Mouse (Mus musculus): ENCODE results near the gene Dnajb14. TPM values are rescaled to one million over a fixed set of nuclear protein-coding genes. Genes with fewer than 3 reads are reported as not detected.
A peak's percentile ranks its signal among the peaks of the same experiment; 100 is the strongest.

The Dnajb14 gene
- 10.6 and 12.3 TPM in 2 replicates for polyA plus RNA-seq (2015; fragmentation: Nextera tagmentation; extraction: Ambion mirVana)

DNA sequence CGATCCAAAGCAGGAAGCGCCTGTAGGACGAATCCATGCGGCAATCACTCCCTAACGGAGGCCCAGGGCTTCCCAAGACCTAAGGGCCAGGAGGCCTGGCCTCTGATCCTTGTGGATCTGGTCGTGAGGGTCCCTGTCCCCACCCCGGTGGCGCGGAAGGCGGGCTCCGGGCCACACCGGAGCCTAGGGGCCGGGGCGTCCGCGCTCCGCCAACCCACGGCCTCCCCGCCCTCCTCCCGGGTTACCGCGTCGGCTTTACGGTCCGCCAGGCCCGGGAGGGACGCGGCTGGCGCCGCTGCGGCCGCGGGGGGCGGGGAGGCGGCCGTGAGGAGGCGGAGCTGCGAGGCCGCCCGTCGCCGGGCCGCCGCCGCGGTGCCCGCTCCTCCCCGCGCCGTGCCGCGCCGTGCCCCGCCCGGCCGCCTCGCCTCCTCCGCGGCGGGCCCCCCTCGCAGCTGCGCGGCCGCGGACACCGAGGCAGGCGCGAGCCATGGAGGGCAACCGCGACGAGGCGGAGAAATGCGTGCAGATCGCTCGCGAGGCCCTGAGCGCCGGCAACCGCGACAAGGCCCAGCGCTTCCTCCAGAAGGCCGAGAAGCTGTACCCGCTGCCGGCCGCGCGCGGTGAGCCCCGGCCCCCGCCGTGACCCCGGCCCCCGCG, at the start of gene Dnajb14:
TSS of gene Dnajb14 (plus strand) at position 239 of the 657 bp plus-strand sequence.
- H3K36me3 ChIP-seq, result no peaks in the 10 kb centered on the region
- H3K27me3 ChIP-seq (replicated peaks), result no peaks in the 10 kb centered on the region
- 0 out of 2 replicates have a peak, but pooled peaks cover 7% of the 10 kb centered on the region for H3K4me1 ChIP-seq
- 1% methylated on average over 56 of the region's 94 CpGs for WGBS
- H3K4me2 ChIP-seq, result peak within 1 kb of the TSS; percentile 87
- peak within 1 kb of the TSS; percentile 99 for H3K27ac ChIP-seq
- peak within 1 kb of the TSS; percentile 95 for H3K9ac ChIP-seq
- peak; percentile 37 for ATAC-seq (ENCODE audit: insufficient read depth, low FRiP score, low read depth)
- no peaks in the 10 kb centered on the region for H3K9me3 ChIP-seq
- H3K4me3 ChIP-seq (replicated peaks), result peak within 1 kb of the TSS; percentile 82

DNA sequence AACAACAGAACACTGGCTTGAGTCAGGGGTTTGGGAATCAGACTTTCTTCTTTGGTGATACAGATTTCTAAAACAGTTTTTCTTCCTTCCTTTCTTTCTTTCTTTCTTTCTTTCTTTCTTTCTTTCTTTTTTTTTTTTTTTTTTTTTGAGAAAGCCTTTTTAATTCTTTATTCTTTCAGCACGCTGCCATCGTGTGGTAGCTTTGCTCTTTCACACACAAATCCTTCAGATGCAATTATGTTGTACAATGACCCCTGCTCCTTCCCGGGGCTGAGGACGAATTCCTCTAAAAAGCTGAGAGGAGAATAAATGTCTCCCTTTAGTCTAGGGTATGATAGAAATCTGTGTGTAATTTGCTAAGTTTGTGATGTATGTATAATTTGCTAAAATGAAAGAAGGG, 48.8 kb upstream of the Dnajb14 start:
- H3K4me3 ChIP-seq (replicated peaks), result no peak overlapping the region
- 36% methylated on average over 4 of the region's 4 CpGs for WGBS
- H3K27ac ChIP-seq, result no peak overlapping the region

GRCm38 (mm10) chr3:137820688-137821467, 46.6 kb upstream of the Dnajb14 start:
- no peak overlapping the region for H3K9ac ChIP-seq
- no peak for ATAC-seq (ENCODE audit: insufficient read depth, low FRiP score, low read depth)
- no peaks in the 10 kb centered on the region for H3K36me3 ChIP-seq
- H3K4me2 ChIP-seq, result no peak overlapping the region
- no peak overlapping the region for H3K27ac ChIP-seq
- no peaks in the 10 kb centered on the region for H3K27me3 ChIP-seq (replicated peaks)
- H3K9me3 ChIP-seq, result no peaks in the 10 kb centered on the region
- WGBS, result 66% methylated on average over 6 of the region's 6 CpGs
- H3K4me3 ChIP-seq (replicated peaks), result no peak overlapping the region
- no peaks in the 10 kb centered on the region for H3K4me1 ChIP-seq

More for the DNA sequence above, 48.8 kb upstream of the Dnajb14 start:
- ATAC-seq (ENCODE audit: insufficient read depth, low FRiP score, low read depth), result no peak
- no peaks in the 10 kb centered on the region for H3K9me3 ChIP-seq
- no peak overlapping the region for H3K9ac ChIP-seq
- no peak overlapping the region for H3K4me2 ChIP-seq
- no peaks in the 10 kb centered on the region for H3K4me1 ChIP-seq
- no peaks in the 10 kb centered on the region for H3K36me3 ChIP-seq
- no peaks in the 10 kb centered on the region for H3K27me3 ChIP-seq (replicated peaks)

GRCm38 (mm10) chr3:137823317-137823716, 44.2 kb upstream of the Dnajb14 start:
- no peak for ATAC-seq (ENCODE audit: insufficient read depth, low FRiP score, low read depth)
- 91% methylated on average over 3 of the region's 3 CpGs for WGBS
- H3K4me3 ChIP-seq (replicated peaks), result no peak overlapping the region

GRCm38 (mm10) chr3:137827678-137828077, 39.8 kb upstream of the Dnajb14 start:
- no peak overlapping the region for H3K4me3 ChIP-seq (replicated peaks)
- no peaks in the 10 kb centered on the region for H3K4me1 ChIP-seq
- no peaks in the 10 kb centered on the region for H3K27me3 ChIP-seq (replicated peaks)
- no peak overlapping the region for H3K9ac ChIP-seq
- no peak overlapping the region; the same call in 1 of the 2 replicates for H3K27ac ChIP-seq
- 12% methylated on average over 11 of the region's 11 CpGs for WGBS
- no peaks in the 10 kb centered on the region for H3K9me3 ChIP-seq
- peak; percentile 18; the same call in 1 of the 2 replicates for ATAC-seq (ENCODE audit: insufficient read depth, low FRiP score, low read depth)
- 0 out of 2 replicates have a peak overlapping the region, but pooled peaks have one; percentile 23 for H3K4me2 ChIP-seq
- no peaks in the 10 kb centered on the region for H3K36me3 ChIP-seq

More at GRCm38 (mm10) chr3:137823317-137823716, 44.2 kb upstream of the Dnajb14 start:
- Histone ChIP-seq H3K36me3 (no peaks in the 10 kb centered on the region), H3K27me3 (replicated peaks) (no peaks in the 10 kb centered on the region), H3K4me1 (no peaks in the 10 kb centered on the region), H3K27ac (no peak overlapping the region), H3K9me3 (no peaks in the 10 kb centered on the region), H3K9ac (no peak overlapping the region), H3K4me2 (no peak overlapping the region)

DNA sequence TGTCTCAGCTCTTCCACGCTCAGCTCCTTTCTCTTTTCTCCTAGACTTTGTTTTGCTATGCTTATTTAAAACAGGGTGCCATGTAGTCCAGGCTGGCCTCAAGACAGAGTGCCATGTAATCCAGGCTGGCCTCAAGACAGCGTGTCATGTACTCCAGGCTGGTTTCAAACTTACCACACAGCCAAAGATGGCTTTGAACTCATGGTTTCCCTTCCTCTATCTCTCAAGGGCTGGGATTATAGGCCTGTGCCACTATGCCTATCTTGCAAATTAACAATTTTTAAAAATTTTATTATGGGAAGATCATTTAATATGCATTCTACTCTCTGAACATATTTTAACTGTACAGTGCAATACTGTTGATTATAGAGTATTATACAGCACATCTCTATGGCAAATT, 36.3 kb upstream of the Dnajb14 start:
- Histone ChIP-seq H3K4me3 (replicated peaks) (no peak overlapping the region), H3K27ac (no peak overlapping the region), H3K9ac (no peak overlapping the region), H3K4me1 (no peaks in the 10 kb centered on the region), H3K4me2 (no peak overlapping the region), H3K36me3 (no peaks in the 10 kb centered on the region), H3K9me3 (no peaks in the 10 kb centered on the region), H3K27me3 (replicated peaks) (no peaks in the 10 kb centered on the region)
- 93% methylated on average over 2 of the region's 2 CpGs for WGBS
- ATAC-seq (ENCODE audit: insufficient read depth, low FRiP score, low read depth), result no peak

DNA sequence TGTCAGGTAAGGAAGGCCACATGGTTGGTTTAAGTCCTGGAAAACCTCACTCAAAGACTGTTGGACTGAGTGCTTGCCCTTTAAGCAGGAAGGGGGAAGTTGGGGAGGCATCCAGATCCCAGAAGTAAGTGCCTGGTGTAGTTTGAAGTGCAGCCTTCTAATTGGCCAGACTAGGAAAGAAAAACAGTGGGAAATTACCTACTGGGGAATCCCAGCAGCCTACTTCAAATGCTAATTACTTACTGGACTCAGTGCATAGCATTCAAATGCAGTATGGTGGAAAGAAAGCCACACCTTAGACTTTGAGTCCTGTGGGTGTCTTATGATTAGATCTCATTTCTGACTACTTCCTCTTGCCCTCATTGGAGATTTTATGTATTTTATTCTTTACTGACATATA, 34.3 kb upstream of the Dnajb14 start:
- Histone ChIP-seq H3K27ac (no peak overlapping the region), H3K36me3 (no peaks in the 10 kb centered on the region), H3K9ac (no peak overlapping the region), H3K27me3 (replicated peaks) (no peaks in the 10 kb centered on the region), H3K4me3 (replicated peaks) (no peak overlapping the region), H3K9me3 (no peaks in the 10 kb centered on the region), H3K4me1 (no peaks in the 10 kb centered on the region), H3K4me2 (no peak overlapping the region)
- ATAC-seq (ENCODE audit: insufficient read depth, low FRiP score, low read depth), result no peak

DNA sequence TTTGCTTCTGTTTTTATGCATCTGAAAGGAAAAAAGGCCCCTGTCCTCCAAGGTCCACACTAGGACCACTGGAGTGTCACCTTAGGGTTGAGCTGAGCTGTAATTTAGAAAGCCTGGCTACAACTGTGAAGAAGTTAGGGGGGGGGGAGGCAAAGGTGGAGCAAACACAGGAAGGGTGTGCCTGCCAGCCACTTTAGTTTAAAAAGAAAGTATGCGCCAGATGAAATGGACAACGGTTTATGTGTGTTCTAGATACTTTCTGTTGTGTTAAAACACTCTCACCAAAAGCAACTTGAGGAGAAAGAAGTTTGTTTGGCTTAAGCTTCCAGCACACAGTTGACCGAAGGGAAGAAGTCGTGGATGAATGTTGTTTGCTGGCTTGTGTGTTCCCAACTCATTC, 33.8 kb upstream of the Dnajb14 start:
- WGBS, result 70% methylated on average over 4 of the region's 4 CpGs
- ATAC-seq (ENCODE audit: insufficient read depth, low FRiP score, low read depth), result no peak

DNA sequence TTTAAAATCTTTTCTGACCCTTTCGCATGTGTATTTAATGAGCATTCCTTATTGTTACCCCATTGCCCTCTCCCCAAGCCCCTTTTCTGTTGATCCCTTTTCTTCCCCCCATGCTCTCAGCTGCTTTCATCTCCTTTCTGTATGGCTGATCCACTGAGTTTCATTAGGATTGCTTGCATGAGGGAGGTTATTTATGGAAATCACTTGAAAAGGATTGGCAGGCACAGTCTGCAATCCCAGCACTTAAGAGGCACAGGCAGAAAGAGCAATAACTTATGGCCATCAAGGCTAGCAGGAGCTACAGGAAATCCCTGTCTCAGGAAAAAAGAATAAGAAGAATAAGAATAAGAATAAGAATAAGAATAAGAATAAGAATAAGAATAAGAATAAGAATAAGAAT, 30.9 kb upstream of the Dnajb14 start:
- H3K27ac ChIP-seq, result no peak overlapping the region

More for the DNA sequence above, 33.8 kb upstream of the Dnajb14 start:
- Histone ChIP-seq H3K4me2 (no peak overlapping the region), H3K9ac (no peak overlapping the region), H3K27ac (no peak overlapping the region), H3K27me3 (replicated peaks) (no peaks in the 10 kb centered on the region), H3K9me3 (no peaks in the 10 kb centered on the region), H3K36me3 (no peaks in the 10 kb centered on the region), H3K4me1 (no peaks in the 10 kb centered on the region), H3K4me3 (replicated peaks) (no peak overlapping the region)

DNA sequence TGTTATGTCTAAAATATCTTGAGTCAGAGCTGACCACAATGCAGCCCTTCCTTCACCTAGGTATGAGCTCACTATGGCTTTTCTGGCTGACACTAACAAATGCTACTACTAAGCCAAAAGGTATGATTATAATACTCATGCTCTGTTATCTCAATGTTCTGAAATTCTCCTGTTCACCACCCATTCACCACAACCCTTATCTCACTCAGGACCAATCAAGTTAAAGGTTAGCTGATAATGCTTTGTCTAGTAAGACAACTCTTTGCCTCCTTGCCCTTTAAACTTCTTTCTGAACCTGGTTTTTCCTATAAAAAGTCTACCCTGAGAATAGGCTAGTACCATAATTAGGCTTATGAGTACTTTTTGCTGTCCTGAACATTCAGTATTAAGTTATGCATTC, 29.3 kb upstream of the Dnajb14 start:
- no peaks in the 10 kb centered on the region for H3K9me3 ChIP-seq
- H3K4me2 ChIP-seq, result no peak overlapping the region
- H3K4me3 ChIP-seq (replicated peaks), result no peak overlapping the region
- ATAC-seq (ENCODE audit: insufficient read depth, low FRiP score, low read depth), result no peak
- H3K36me3 ChIP-seq, result no peaks in the 10 kb centered on the region
- no peak overlapping the region for H3K27ac ChIP-seq
- no peaks in the 10 kb centered on the region for H3K4me1 ChIP-seq
- H3K9ac ChIP-seq, result no peak overlapping the region
- H3K27me3 ChIP-seq (replicated peaks), result no peaks in the 10 kb centered on the region

More for the DNA sequence above, 30.9 kb upstream of the Dnajb14 start:
- Histone ChIP-seq H3K4me1 (no peaks in the 10 kb centered on the region), H3K9ac (no peak overlapping the region), H3K36me3 (no peaks in the 10 kb centered on the region), H3K9me3 (no peaks in the 10 kb centered on the region), H3K4me3 (replicated peaks) (no peak overlapping the region), H3K4me2 (no peak overlapping the region), H3K27me3 (replicated peaks) (no peaks in the 10 kb centered on the region)
- 79% methylated on average over 1 of the region's 1 CpGs for WGBS
- ATAC-seq (ENCODE audit: insufficient read depth, low FRiP score, low read depth), result no peak

DNA sequence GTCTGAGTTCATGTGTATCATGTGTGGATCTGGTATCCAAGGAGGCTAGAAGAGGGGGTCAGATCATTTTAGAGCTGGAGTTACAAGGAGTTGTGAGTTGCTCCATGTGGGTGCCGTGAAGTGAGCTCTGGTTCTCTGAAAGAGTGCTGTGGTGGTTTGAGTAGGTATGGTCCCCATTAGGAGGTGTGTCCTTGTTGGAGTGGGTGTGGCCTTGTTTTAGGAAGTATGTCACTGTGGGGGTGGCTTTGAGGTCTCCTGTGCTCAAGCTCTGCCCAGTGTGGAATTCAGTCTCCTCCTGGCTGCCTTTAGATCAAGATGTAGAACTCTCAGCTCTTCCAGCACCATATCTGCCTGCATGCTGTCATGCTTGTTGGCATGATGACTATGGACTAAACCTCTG, 24.5 kb upstream of the Dnajb14 start:
- H3K27ac ChIP-seq, result no peak overlapping the region
- no peak overlapping the region for H3K4me2 ChIP-seq
- H3K9me3 ChIP-seq, result no peaks in the 10 kb centered on the region
- H3K4me1 ChIP-seq, result no peaks in the 10 kb centered on the region
- H3K36me3 ChIP-seq, result no peaks in the 10 kb centered on the region
- 81% methylated on average over 1 of the region's 1 CpGs for WGBS
- H3K27me3 ChIP-seq (replicated peaks), result no peaks in the 10 kb centered on the region
- no peak for ATAC-seq (ENCODE audit: insufficient read depth, low FRiP score, low read depth)
- no peak overlapping the region for H3K9ac ChIP-seq
- no peak overlapping the region for H3K4me3 ChIP-seq (replicated peaks)

GRCm38 (mm10) chr3:137844263-137844662, 23.2 kb upstream of the Dnajb14 start:
- no peaks in the 10 kb centered on the region for H3K36me3 ChIP-seq
- WGBS, result 95% methylated on average over 3 of the region's 3 CpGs
- ATAC-seq (ENCODE audit: insufficient read depth, low FRiP score, low read depth), result no peak
- H3K9ac ChIP-seq, result no peak overlapping the region
- no peaks in the 10 kb centered on the region for H3K9me3 ChIP-seq
- no peak overlapping the region for H3K4me3 ChIP-seq (replicated peaks)
- no peaks in the 10 kb centered on the region for H3K4me1 ChIP-seq
- H3K27me3 ChIP-seq (replicated peaks), result no peaks in the 10 kb centered on the region
- H3K27ac ChIP-seq, result no peak overlapping the region
- H3K4me2 ChIP-seq, result no peak overlapping the region

All from stomach, embryonic 15.5 days (tissue).